Mouse (Mus musculus): ENCODE data around the gene Tenm2. TPM values are rescaled to one million over a fixed set of nuclear protein-coding genes. Genes with fewer than 3 reads are reported as not detected.

The Tenm2 gene
- polyA plus RNA-seq, 1 experiment from 2014 or later = 1.9 TPM

GRCm38 (mm10) chr11:36454076-36454475 is 781.7 kb downstream of the Tenm2 start:
- no peak overlapping the region for H3K4me2 ChIP-seq (ENCODE audit: low read depth, low read length)
- no peaks in the 10 kb centered on the region for H3K27me3 ChIP-seq (ENCODE audit: control insufficient read depth, insufficient read depth, low read length)
- no peak overlapping the region for H3K4me3 ChIP-seq (replicated peaks; ENCODE audit: low read length)
- H3K36me3 ChIP-seq (ENCODE audit: control insufficient read depth, insufficient read depth, low read length) = no peaks in the 10 kb centered on the region
- ATAC-seq (ENCODE audit: insufficient read depth, low FRiP score) = no peak
- H3K27ac ChIP-seq (ENCODE audit: low read length) = no peak overlapping the region
- no peaks in the 10 kb centered on the region for H3K4me1 ChIP-seq (ENCODE audit: control insufficient read depth, insufficient read depth, low read length)
- WGBS = 81% methylated on average over 6 of the region's 6 CpGs
- H3K9me3 ChIP-seq (replicated peaks; ENCODE audit: control insufficient read depth, low read length) = no peaks in the 10 kb centered on the region
- H3K9ac ChIP-seq (ENCODE audit: low read length) = no peak overlapping the region

GRCm38 (mm10) chr11:36452436-36452835 is 783.3 kb downstream of the Tenm2 start:
- H3K36me3 ChIP-seq (ENCODE audit: control insufficient read depth, insufficient read depth, low read length) = no peaks in the 10 kb centered on the region
- 76% methylated on average over 9 of the region's 9 CpGs for whole genome bisulfite sequencing

GRCm38 (mm10) chr11:36446351-36446750 is 789.4 kb downstream of the Tenm2 start:
- Histone ChIP-seq H3K4me2 (ENCODE audit: low read depth, low read length) (no peak overlapping the region), H3K27ac (ENCODE audit: low read length) (no peak overlapping the region), H3K27me3 (ENCODE audit: control insufficient read depth, insufficient read depth, low read length) (no peaks in the 10 kb centered on the region), H3K4me3 (replicated peaks; ENCODE audit: low read length) (no peak overlapping the region), H3K9me3 (replicated peaks; ENCODE audit: control insufficient read depth, low read length) (no peaks in the 10 kb centered on the region), H3K9ac (ENCODE audit: low read length) (no peak overlapping the region), H3K4me1 (ENCODE audit: control insufficient read depth, insufficient read depth, low read length) (no peaks in the 10 kb centered on the region), H3K36me3 (ENCODE audit: control insufficient read depth, insufficient read depth, low read length) (no peaks in the 10 kb centered on the region)
- 68% methylated on average over 2 of the region's 2 CpGs for WGBS
- ATAC-seq (ENCODE audit: insufficient read depth, low FRiP score) = no peak

More at GRCm38 (mm10) chr11:36452436-36452835, 783.3 kb downstream of the Tenm2 start:
- no peak overlapping the region for H3K4me2 ChIP-seq (ENCODE audit: low read depth, low read length)
- H3K27ac ChIP-seq (ENCODE audit: low read length) = no peak overlapping the region
- no peak overlapping the region for H3K9ac ChIP-seq (ENCODE audit: low read length)
- no peaks in the 10 kb centered on the region for H3K27me3 ChIP-seq (ENCODE audit: control insufficient read depth, insufficient read depth, low read length)
- no peaks in the 10 kb centered on the region for H3K4me1 ChIP-seq (ENCODE audit: control insufficient read depth, insufficient read depth, low read length)
- H3K9me3 ChIP-seq (replicated peaks; ENCODE audit: control insufficient read depth, low read length) = no peaks in the 10 kb centered on the region
- no peak overlapping the region for H3K4me3 ChIP-seq (replicated peaks; ENCODE audit: low read length)
- ATAC-seq (ENCODE audit: insufficient read depth, low FRiP score) = no peak

GRCm38 (mm10) chr11:36443821-36444220 is 791.9 kb downstream of the Tenm2 start:
- H3K4me2 ChIP-seq (ENCODE audit: low read depth, low read length) = no peak overlapping the region
- WGBS = 92% methylated on average over 7 of the region's 7 CpGs
- H3K27ac ChIP-seq (ENCODE audit: low read length) = no peak overlapping the region
- H3K9ac ChIP-seq (ENCODE audit: low read length) = no peak overlapping the region
- ATAC-seq (ENCODE audit: insufficient read depth, low FRiP score) = no peak
- H3K4me1 ChIP-seq (ENCODE audit: control insufficient read depth, insufficient read depth, low read length) = no peaks in the 10 kb centered on the region
- no peak overlapping the region for H3K4me3 ChIP-seq (replicated peaks; ENCODE audit: low read length)
- no peaks in the 10 kb centered on the region for H3K27me3 ChIP-seq (ENCODE audit: control insufficient read depth, insufficient read depth, low read length)
- no peaks in the 10 kb centered on the region for H3K9me3 ChIP-seq (replicated peaks; ENCODE audit: control insufficient read depth, low read length)
- H3K36me3 ChIP-seq (ENCODE audit: control insufficient read depth, insufficient read depth, low read length) = no peaks in the 10 kb centered on the region

- no peak overlapping the region for H3K27ac ChIP-seq (ENCODE audit: low read length)
- no peaks in the 10 kb centered on the region for H3K4me1 ChIP-seq (ENCODE audit: control insufficient read depth, insufficient read depth, low read length)
- H3K36me3 ChIP-seq (ENCODE audit: control insufficient read depth, insufficient read depth, low read length) = no peaks in the 10 kb centered on the region
- H3K4me2 ChIP-seq (ENCODE audit: low read depth, low read length) = no peak overlapping the region
- H3K9me3 ChIP-seq (replicated peaks; ENCODE audit: control insufficient read depth, low read length) = no peaks in the 10 kb centered on the region
- no peaks in the 10 kb centered on the region for H3K27me3 ChIP-seq (ENCODE audit: control insufficient read depth, insufficient read depth, low read length)
- WGBS = 46% methylated on average over 6 of the region's 6 CpGs
- H3K9ac ChIP-seq (ENCODE audit: low read length) = no peak overlapping the region
- no peak overlapping the region for H3K4me3 ChIP-seq (replicated peaks; ENCODE audit: low read length)
- ATAC-seq (ENCODE audit: insufficient read depth, low FRiP score) = no peak
Observed at GRCm38 (mm10) chr11:36441801-36442200, 794.0 kb downstream of the Tenm2 start.

GRCm38 (mm10) chr11:36436251-36436650 is 799.5 kb downstream of the Tenm2 start:
- H3K9ac ChIP-seq (ENCODE audit: low read length) = no peak overlapping the region
- no peaks in the 10 kb centered on the region for H3K27me3 ChIP-seq (ENCODE audit: control insufficient read depth, insufficient read depth, low read length)
- no peak overlapping the region; the same call in 1 of the 2 replicates for H3K27ac ChIP-seq (ENCODE audit: low read length)
- no peaks in the 10 kb centered on the region for H3K9me3 ChIP-seq (replicated peaks; ENCODE audit: control insufficient read depth, low read length)
- H3K4me3 ChIP-seq (replicated peaks; ENCODE audit: low read length) = no peak overlapping the region
- H3K4me1 ChIP-seq (ENCODE audit: control insufficient read depth, insufficient read depth, low read length) = no peaks in the 10 kb centered on the region
- H3K4me2 ChIP-seq (ENCODE audit: low read depth, low read length) = no peak overlapping the region
- 27% methylated on average over 8 of the region's 8 CpGs for WGBS
- ATAC-seq (ENCODE audit: insufficient read depth, low FRiP score) = no peak
- no peaks in the 10 kb centered on the region for H3K36me3 ChIP-seq (ENCODE audit: control insufficient read depth, insufficient read depth, low read length)

GRCm38 (mm10) chr11:36428947-36429346 is 806.8 kb downstream of the Tenm2 start:
- no peak overlapping the region for H3K27ac ChIP-seq (ENCODE audit: low read length)
- WGBS = 62% methylated on average over 5 of the region's 5 CpGs
- H3K4me2 ChIP-seq (ENCODE audit: low read depth, low read length) = no peak overlapping the region

GRCm38 (mm10) chr11:36424959-36425358 is 810.8 kb downstream of the Tenm2 start:
- H3K9me3 ChIP-seq (replicated peaks; ENCODE audit: control insufficient read depth, low read length) = no peaks in the 10 kb centered on the region
- no peak for ATAC-seq (ENCODE audit: insufficient read depth, low FRiP score)
- H3K4me1 ChIP-seq (ENCODE audit: control insufficient read depth, insufficient read depth, low read length) = no peaks in the 10 kb centered on the region
- no peak overlapping the region for H3K4me2 ChIP-seq (ENCODE audit: low read depth, low read length)
- no peak overlapping the region for H3K27ac ChIP-seq (ENCODE audit: low read length)
- WGBS = 78% methylated on average over 3 of the region's 3 CpGs
- no peak overlapping the region for H3K9ac ChIP-seq (ENCODE audit: low read length)
- no peaks in the 10 kb centered on the region for H3K27me3 ChIP-seq (ENCODE audit: control insufficient read depth, insufficient read depth, low read length)
- no peaks in the 10 kb centered on the region for H3K36me3 ChIP-seq (ENCODE audit: control insufficient read depth, insufficient read depth, low read length)
- H3K4me3 ChIP-seq (replicated peaks; ENCODE audit: low read length) = no peak overlapping the region

More at GRCm38 (mm10) chr11:36428947-36429346, 806.8 kb downstream of the Tenm2 start:
- no peaks in the 10 kb centered on the region for H3K36me3 ChIP-seq (ENCODE audit: control insufficient read depth, insufficient read depth, low read length)
- no peak overlapping the region for H3K4me3 ChIP-seq (replicated peaks; ENCODE audit: low read length)
- no peak overlapping the region for H3K9ac ChIP-seq (ENCODE audit: low read length)
- H3K9me3 ChIP-seq (replicated peaks; ENCODE audit: control insufficient read depth, low read length) = no peaks in the 10 kb centered on the region
- no peaks in the 10 kb centered on the region for H3K4me1 ChIP-seq (ENCODE audit: control insufficient read depth, insufficient read depth, low read length)
- H3K27me3 ChIP-seq (ENCODE audit: control insufficient read depth, insufficient read depth, low read length) = no peaks in the 10 kb centered on the region
- peak; percentile 58; the same call in 1 of the 2 replicates for ATAC-seq (ENCODE audit: insufficient read depth, low FRiP score)

GRCm38 (mm10) chr11:36420047-36420446 is 815.7 kb downstream of the Tenm2 start:
- Histone ChIP-seq H3K9ac (ENCODE audit: low read length) (no peak overlapping the region), H3K4me2 (ENCODE audit: low read depth, low read length) (no peak overlapping the region), H3K27ac (ENCODE audit: low read length) (0 out of 2 replicates have a peak overlapping the region, but pooled peaks have one; percentile 24), H3K4me3 (replicated peaks; ENCODE audit: low read length) (no peak overlapping the region), H3K9me3 (replicated peaks; ENCODE audit: control insufficient read depth, low read length) (no peaks in the 10 kb centered on the region), H3K4me1 (ENCODE audit: control insufficient read depth, insufficient read depth, low read length) (no peaks in the 10 kb centered on the region), H3K27me3 (ENCODE audit: control insufficient read depth, insufficient read depth, low read length) (no peaks in the 10 kb centered on the region), H3K36me3 (ENCODE audit: control insufficient read depth, insufficient read depth, low read length) (no peaks in the 10 kb centered on the region)
- no peak for ATAC-seq (ENCODE audit: insufficient read depth, low FRiP score)
- WGBS = 74% methylated on average over 7 of the region's 7 CpGs

GRCm38 (mm10) chr11:36415244-36415643 is 820.5 kb downstream of the Tenm2 start:
- H3K27me3 ChIP-seq (ENCODE audit: control insufficient read depth, insufficient read depth, low read length) = no peaks in the 10 kb centered on the region
- H3K36me3 ChIP-seq (ENCODE audit: control insufficient read depth, insufficient read depth, low read length) = no peaks in the 10 kb centered on the region
- WGBS = 72% methylated on average over 7 of the region's 7 CpGs
- no peak overlapping the region for H3K9ac ChIP-seq (ENCODE audit: low read length)
- no peaks in the 10 kb centered on the region for H3K9me3 ChIP-seq (replicated peaks; ENCODE audit: control insufficient read depth, low read length)
- no peak for ATAC-seq (ENCODE audit: insufficient read depth, low FRiP score)
- H3K27ac ChIP-seq (ENCODE audit: low read length) = no peak overlapping the region
- no peaks in the 10 kb centered on the region for H3K4me1 ChIP-seq (ENCODE audit: control insufficient read depth, insufficient read depth, low read length)
- no peak overlapping the region for H3K4me3 ChIP-seq (replicated peaks; ENCODE audit: low read length)
- no peak overlapping the region for H3K4me2 ChIP-seq (ENCODE audit: low read depth, low read length)
